Mouse (Mus musculus): ENCODE measurements around the gene Trmt1.

Trmt1 gene

DNA sequence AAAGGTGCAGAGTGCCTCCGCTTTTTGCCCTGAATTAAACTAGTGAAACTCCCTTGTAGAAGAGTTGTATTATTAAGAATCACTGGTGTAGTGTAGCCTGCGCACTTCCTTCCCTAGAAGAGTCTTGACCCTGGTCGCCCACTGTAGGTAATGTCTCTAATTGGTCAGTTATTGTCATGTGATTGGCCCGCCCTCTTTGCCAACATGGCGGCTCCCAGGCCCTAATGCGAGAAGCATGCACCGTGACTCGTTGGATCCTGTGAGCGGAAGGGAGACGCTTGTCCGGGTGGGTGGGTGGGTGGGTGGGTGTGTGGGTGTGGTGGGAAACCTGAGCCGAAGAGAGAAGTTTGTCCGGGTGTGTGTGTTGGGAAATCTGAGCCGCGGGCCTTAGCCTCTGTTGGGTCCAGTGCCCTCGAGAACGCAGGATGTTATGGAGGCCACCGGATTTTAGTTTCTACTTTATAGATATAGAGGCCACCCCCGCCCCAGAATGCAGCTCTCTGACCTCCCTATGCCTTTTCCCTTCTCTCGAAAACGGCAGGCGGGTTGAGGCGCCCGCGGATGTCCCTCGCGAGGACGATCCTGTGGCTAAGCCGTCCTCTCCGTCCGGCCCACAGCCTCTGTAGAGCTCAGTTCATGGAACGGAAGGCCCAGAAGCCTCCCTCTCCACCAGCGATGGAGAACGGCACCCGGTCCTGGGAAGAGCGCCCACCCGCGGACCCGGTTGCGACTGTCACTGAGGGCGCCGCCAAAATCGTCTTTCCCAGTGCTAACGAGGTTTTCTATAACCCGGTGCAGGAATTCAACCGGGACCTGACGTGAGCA, 3.2 kb downstream of the Trmt1 start:
- DNase-seq (ENCODE audit: low read depth) = peak; percentile 91

- no peak for DNase-seq (ENCODE audit: low read depth)
Measured at GRCm38 (mm10) chr8:84693332-84693731, 7.2 kb downstream of the Trmt1 start.

- no peak for DNase-seq (ENCODE audit: low read depth)
Measured at GRCm38 (mm10) chr8:84695140-84695539, 9.0 kb downstream of the Trmt1 start.

- no peak for DNase-seq (ENCODE audit: low read depth)
Measured at GRCm38 (mm10) chr8:84697166-84698130, 11.3 kb downstream of the Trmt1 start.

GRCm38 (mm10) chr8:84698288-84698687, 12.2 kb downstream of the Trmt1 start:
- no peak for DNase-seq (ENCODE audit: low read depth)

DNA sequence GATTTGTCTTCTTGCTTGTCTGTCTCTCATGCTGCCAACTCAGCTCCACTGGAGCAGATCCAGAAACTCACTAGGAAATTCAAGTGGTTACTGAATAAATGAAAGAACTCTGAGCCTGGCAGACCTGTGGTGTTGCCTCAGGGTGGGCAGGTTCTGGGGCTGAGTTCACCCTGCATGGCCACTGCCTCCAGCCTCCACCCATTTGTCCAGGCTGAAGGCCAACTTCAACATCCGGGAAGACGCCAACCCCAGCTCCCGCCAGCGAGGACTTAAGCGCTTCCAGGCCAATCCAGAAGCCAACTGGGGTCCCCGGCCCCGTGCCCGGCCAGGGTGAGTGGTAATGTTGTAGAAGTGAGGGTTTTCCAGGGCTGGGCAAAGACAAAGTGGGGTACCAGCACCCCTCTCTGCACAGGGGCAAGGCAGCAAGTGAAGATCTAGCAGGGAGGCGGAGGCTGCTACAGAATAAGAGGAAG, 12.9 kb downstream of the Trmt1 start:
- no peak for DNase-seq (ENCODE audit: low read depth)

- DNase-seq (ENCODE audit: low read depth) = no peak
Measured at GRCm38 (mm10) chr8:84699861-84700322, 13.8 kb downstream of the Trmt1 start.

GRCm38 (mm10) chr8:84700526-84700925, 14.4 kb downstream of the Trmt1 start:
- DNase-seq (ENCODE audit: low read depth) = no peak

GRCm38 (mm10) chr8:84700941-84701911, 15.1 kb downstream of the Trmt1 start, which contains the start of gene Lyl1:
Gene Lyl1 (plus strand): TSS chr8:84701457.
- DNase-seq (ENCODE audit: low read depth) = peak; percentile 97

- no peak for DNase-seq (ENCODE audit: low read depth)
Measured at GRCm38 (mm10) chr8:84702561-84702960, 16.5 kb downstream of the Trmt1 start.

DNA sequence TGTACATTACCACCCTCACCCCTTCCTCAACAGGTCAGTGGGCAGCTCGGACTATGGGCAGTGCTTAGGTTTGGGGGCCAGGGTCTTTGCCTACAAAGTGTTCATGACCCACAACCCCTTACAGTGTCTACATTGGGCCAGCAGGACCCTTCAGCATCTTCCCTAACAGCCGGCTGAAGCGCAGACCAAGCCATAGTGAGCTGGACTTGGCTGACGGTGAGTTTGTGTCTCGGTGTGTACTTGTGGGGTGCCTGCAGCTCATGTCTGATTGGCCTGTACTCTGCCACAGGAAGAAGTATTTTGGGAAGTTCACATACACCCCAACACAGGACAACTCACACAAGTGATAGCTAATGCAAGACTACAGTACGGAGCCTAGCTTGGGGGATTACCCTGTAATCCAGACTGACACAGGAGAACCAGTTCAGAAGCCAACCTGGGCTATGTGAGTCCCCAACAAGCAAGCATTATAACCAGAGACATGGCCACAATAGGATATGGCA, 16.9 kb downstream of the Trmt1 start:
- DNase-seq (ENCODE audit: low read depth) = no peak

DNA sequence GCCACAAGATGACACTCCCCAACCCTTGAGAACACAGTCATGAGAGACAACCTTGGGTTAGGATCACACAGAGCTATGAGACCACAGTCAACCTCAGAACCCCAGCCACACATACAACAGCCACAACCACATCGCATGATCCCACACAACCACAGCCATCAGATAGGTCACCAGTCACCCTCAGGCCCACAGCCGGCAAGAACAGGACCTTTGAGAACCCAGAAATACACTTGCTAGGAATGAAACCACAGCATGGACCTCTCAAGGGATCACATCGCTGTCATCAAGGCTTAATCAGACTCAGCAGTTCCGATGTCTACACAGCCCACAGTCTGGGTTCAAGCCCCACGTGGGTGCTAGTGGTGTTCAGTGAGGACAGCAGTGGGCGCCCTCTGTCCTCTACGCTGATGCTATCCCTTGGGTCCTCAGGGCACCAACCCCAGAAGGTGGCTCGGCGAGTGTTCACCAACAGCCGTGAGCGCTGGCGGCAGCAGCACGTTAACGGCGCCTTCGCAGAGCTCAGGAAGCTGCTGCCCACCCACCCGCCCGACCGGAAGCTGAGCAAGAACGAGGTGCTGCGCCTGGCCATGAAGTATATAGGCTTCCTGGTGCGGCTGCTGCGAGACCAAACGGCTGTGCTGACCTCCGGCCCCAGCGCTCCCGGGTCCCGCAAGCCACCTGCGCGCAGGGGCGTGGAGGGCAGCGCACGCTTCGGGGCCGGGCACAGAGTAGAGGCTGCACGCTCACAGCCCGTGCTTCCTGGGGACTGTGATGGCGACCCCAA, 17.6 kb downstream of the Trmt1 start:
- no peak for DNase-seq (ENCODE audit: low read depth)

GRCm38 (mm10) chr8:84704356-84704755, 18.2 kb downstream of the Trmt1 start:
- DNase-seq (ENCODE audit: low read depth) = no peak

- DNase-seq (ENCODE audit: low read depth) = no peak
Measured at GRCm38 (mm10) chr8:84704867-84705831, 19.0 kb downstream of the Trmt1 start.

DNA sequence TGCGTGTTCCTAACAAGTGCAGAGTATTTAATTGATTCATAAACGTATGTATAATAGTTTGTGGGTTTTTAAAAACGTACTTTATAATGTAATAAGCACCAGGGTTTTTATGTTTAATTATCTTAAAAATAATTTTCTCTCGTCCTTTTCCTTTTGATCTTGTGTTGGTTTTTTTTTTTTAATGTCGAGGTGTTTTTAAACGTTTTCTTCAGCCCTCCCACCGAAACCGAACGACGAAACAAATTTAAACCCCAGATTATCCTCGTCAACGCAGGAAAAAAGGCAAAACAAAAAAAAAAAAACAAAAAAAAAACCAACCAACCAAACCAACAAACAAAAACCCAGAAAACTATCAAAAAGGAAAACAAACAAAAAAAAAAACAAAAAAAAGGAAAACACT, 19.9 kb downstream of the Trmt1 start:
- DNase-seq (ENCODE audit: low read depth) = no peak

- no peak for DNase-seq (ENCODE audit: low read depth)
Measured at GRCm38 (mm10) chr8:84706610-84707266, 20.6 kb downstream of the Trmt1 start.

DNA sequence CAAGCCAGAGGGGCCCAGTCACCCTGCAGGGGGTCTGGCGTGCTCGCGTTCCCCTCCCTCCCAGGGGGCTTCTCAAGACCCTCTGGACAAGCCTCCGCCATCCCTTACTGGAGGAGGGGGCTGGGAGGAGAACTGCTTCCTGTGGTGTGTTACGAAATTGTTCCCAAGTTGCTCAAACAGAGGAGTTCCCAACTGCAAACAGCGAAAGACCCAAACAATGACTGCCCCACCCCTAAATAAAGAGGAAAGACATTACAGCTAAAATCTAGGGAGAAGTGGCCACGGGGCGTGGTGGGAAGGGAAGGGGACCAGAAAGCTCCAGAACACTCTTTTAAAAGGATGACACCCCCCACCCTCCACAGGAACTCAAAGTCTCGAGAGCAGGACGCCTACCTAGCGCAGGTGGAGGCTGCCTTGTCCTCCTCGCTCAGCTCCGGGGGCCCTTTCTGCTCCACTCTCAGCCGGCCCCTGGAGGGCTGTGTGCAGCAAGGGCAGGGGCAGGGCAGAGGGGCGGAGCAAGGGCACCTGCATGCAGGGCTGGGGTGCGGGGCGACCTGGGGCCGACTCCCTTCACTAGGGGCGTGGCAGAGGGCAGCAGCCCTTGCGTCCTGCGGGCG, 21.3 kb downstream of the Trmt1 start:
- DNase-seq (ENCODE audit: low read depth) = no peak

GRCm38 (mm10) chr8:84708071-84708541, 22.0 kb downstream of the Trmt1 start:
- no peak for DNase-seq (ENCODE audit: low read depth)

All from c-Kit-positive CD71-positive TER-119-negative erythroid progenitor cells, embryonic 14.5 days (primary cell).